Mouse (Mus musculus): Measurements from ENCODE around the gene Crlf1. TPM values are rescaled to one million over a fixed set of nuclear protein-coding genes. Genes with fewer than 3 reads are reported as not detected.

The Crlf1 gene
- polyA plus RNA-seq, 1 experiment from 2014 or later = 2.8 TPM

- WGBS = 82% methylated on average over 9 of the region's 9 CpGs
- ATAC-seq (ENCODE audit: low FRiP score) = no peak
- H3K4me2 ChIP-seq = no peak overlapping the region
These were observed 32.4 kb upstream of the Crlf1 start for GRCm38 (mm10) chr8:70460606-70461005.

DNA sequence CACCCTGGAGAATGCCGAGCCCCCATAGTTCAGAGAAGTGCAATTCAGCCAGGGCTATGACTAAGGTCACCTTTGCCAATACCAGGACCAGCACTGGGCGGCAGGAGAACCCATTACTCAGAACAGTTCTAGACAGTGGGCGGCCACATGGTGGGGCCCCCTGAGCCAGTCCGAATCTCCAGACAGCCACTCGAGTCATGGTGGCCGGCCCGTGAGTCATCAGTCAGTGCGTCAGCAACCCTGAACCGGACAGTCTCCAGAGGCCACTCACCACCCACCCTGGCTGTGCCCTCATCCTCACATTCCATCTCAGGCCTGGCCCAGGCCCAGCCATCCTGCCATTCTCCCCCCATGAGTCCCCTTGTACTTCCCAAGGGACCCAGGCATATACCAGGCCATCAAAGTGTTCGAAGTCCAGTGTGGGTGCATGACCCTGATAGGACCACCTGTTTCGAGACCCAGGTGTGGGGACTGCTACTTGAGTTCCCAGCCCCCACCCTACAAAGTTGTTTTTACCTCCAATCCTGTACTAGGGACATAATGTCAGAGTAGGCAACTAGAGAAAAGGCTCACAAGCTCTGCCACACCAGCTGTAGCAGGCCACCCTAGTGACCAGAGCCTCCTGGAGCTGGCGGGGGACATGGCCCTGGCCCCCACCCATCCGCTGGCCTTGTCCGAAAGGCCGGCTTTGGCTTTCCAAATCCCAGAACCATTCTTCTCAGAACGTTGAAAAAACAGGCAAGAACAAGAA is 31.0 kb upstream of the Crlf1 start:
- no peaks in the 10 kb centered on the region for H3K9me3 ChIP-seq
- 0 out of 2 replicates have a peak, but pooled peaks have one; percentile 11 for ATAC-seq (ENCODE audit: low FRiP score)
- no peak overlapping the region for H3K4me3 ChIP-seq (replicated peaks)
- 91% methylated on average over 16 of the region's 16 CpGs for WGBS
- H3K9ac ChIP-seq = no peak overlapping the region
- 0 out of 2 replicates have a peak, but pooled peaks cover 5% of the 10 kb centered on the region for H3K4me1 ChIP-seq
- no peak overlapping the region for H3K4me2 ChIP-seq
- no peaks in the 10 kb centered on the region; the same call in 1 of the 2 replicates for H3K36me3 ChIP-seq (replicated peaks)
- H3K27me3 ChIP-seq = no peaks in the 10 kb centered on the region
- no peak overlapping the region for H3K27ac ChIP-seq

More at GRCm38 (mm10) chr8:70460606-70461005, 32.4 kb upstream of the Crlf1 start:
- Histone ChIP-seq H3K4me3 (replicated peaks) (no peak overlapping the region), H3K36me3 (replicated peaks) (no peaks in the 10 kb centered on the region; the same call in 1 of the 2 replicates), H3K9me3 (no peaks in the 10 kb centered on the region), H3K27ac (no peak overlapping the region), H3K9ac (no peak overlapping the region), H3K4me1 (0 out of 2 replicates have a peak, but pooled peaks cover 5% of the 10 kb centered on the region), H3K27me3 (no peaks in the 10 kb centered on the region)

GRCm38 (mm10) chr8:70462516-70462813 is 30.5 kb upstream of the Crlf1 start:
- Histone ChIP-seq H3K36me3 (replicated peaks) (no peaks in the 10 kb centered on the region; the same call in 1 of the 2 replicates), H3K27ac (no peak overlapping the region), H3K4me1 (0 out of 2 replicates have a peak, but pooled peaks cover 5% of the 10 kb centered on the region), H3K27me3 (no peaks in the 10 kb centered on the region), H3K4me2 (no peak overlapping the region), H3K4me3 (replicated peaks) (no peak overlapping the region), H3K9ac (no peak overlapping the region), H3K9me3 (no peaks in the 10 kb centered on the region)
- 97% methylated on average over 8 of the region's 8 CpGs for WGBS
- ATAC-seq (ENCODE audit: low FRiP score) = no peak

DNA sequence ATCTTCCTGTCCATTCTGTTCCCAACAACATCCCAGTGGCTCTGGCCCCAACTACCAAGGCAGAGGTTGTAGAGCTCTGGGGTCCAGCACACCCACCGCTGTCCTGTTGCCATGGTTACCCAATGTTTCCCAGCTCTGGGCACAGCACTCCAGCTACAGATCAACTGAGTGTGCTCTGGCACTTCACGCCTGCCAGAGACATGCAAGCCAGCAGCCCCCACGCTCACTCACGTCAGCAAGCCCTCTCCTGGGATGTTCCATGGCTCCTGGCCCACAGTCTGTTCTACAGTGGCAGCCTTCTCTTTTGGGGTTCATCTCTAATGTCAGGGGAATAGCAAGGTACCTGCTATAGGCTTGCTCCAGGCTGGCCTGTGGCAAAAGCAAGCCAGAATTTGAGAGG is 29.7 kb upstream of the Crlf1 start:
- H3K9ac ChIP-seq = no peak overlapping the region
- 80% methylated on average over 4 of the region's 4 CpGs for WGBS
- H3K4me3 ChIP-seq (replicated peaks) = no peak overlapping the region
- H3K9me3 ChIP-seq = no peaks in the 10 kb centered on the region
- H3K4me1 ChIP-seq = 0 out of 2 replicates have a peak, but pooled peaks cover 5% of the 10 kb centered on the region
- H3K27ac ChIP-seq = no peak overlapping the region
- no peak for ATAC-seq (ENCODE audit: low FRiP score)
- H3K4me2 ChIP-seq = no peak overlapping the region
- no peaks in the 10 kb centered on the region; the same call in 1 of the 2 replicates for H3K36me3 ChIP-seq (replicated peaks)
- no peaks in the 10 kb centered on the region for H3K27me3 ChIP-seq

DNA sequence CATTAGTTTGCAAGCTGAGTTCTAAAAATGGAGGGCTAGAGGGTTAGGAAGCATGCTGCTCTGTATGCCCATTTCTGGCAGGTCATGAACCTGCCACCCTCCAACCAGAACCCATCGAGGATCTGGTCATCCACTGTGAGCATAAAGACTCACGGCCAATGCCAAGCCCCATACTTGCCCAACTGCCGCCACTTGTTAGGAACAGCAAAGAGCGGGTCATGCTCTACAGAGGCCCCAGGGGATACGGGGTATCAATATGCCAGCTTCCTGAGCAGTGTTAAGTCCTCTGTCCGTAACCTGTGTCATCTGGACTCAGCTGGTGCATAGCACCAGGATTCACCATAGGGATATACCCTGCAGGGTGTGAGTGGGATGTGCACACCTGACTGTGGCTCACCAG is 28.8 kb upstream of the Crlf1 start:
- ATAC-seq (ENCODE audit: low FRiP score) = no peak
- no peak overlapping the region for H3K9ac ChIP-seq
- WGBS = 91% methylated on average over 6 of the region's 6 CpGs
- H3K4me1 ChIP-seq = 0 out of 2 replicates have a peak, but pooled peaks cover 5% of the 10 kb centered on the region
- H3K4me3 ChIP-seq (replicated peaks) = no peak overlapping the region
- H3K27ac ChIP-seq = no peak overlapping the region
- no peaks in the 10 kb centered on the region for H3K9me3 ChIP-seq
- H3K36me3 ChIP-seq (replicated peaks) = no peaks in the 10 kb centered on the region; the same call in 1 of the 2 replicates
- no peaks in the 10 kb centered on the region for H3K27me3 ChIP-seq
- H3K4me2 ChIP-seq = no peak overlapping the region

GRCm38 (mm10) chr8:70465701-70466100 is 27.3 kb upstream of the Crlf1 start:
- Histone ChIP-seq H3K36me3 (replicated peaks) (no peaks in the 10 kb centered on the region; the same call in 1 of the 2 replicates), H3K4me1 (peaks cover 11% of the 10 kb centered on the region; the same call in 1 of the 2 replicates), H3K27ac (no peak overlapping the region), H3K4me3 (replicated peaks) (no peak overlapping the region), H3K4me2 (no peak overlapping the region), H3K9ac (no peak overlapping the region), H3K27me3 (no peaks in the 10 kb centered on the region), H3K9me3 (no peaks in the 10 kb centered on the region)
- ATAC-seq (ENCODE audit: low FRiP score) = no peak
- WGBS = 99% methylated on average over 4 of the region's 4 CpGs

- Histone ChIP-seq H3K4me3 (replicated peaks) (no peak overlapping the region), H3K27me3 (no peaks in the 10 kb centered on the region), H3K9me3 (no peaks in the 10 kb centered on the region), H3K4me2 (no peak overlapping the region), H3K27ac (no peak overlapping the region), H3K4me1 (peaks cover 11% of the 10 kb centered on the region; the same call in 1 of the 2 replicates), H3K36me3 (replicated peaks) (no peaks in the 10 kb centered on the region; the same call in 1 of the 2 replicates), H3K9ac (no peak overlapping the region)
- ATAC-seq (ENCODE audit: low FRiP score) = no peak
- WGBS = 87% methylated on average over 4 of the region's 4 CpGs
These were observed 26.7 kb upstream of the Crlf1 start for GRCm38 (mm10) chr8:70466305-70466704.

- Histone ChIP-seq H3K4me3 (replicated peaks) (no peak overlapping the region), H3K4me2 (no peak overlapping the region), H3K27ac (no peak overlapping the region), H3K9me3 (no peaks in the 10 kb centered on the region), H3K9ac (no peak overlapping the region), H3K36me3 (replicated peaks) (no peaks in the 10 kb centered on the region; the same call in 1 of the 2 replicates), H3K4me1 (peaks cover 11% of the 10 kb centered on the region; the same call in 1 of the 2 replicates), H3K27me3 (no peaks in the 10 kb centered on the region)
- 81% methylated on average over 11 of the region's 11 CpGs for WGBS
- ATAC-seq (ENCODE audit: low FRiP score) = no peak
These were observed 26.2 kb upstream of the Crlf1 start for GRCm38 (mm10) chr8:70466771-70467170.

GRCm38 (mm10) chr8:70467229-70467725 is 25.7 kb upstream of the Crlf1 start:
- Histone ChIP-seq H3K4me3 (replicated peaks) (no peak overlapping the region), H3K27ac (no peak overlapping the region), H3K9ac (no peak overlapping the region), H3K4me2 (no peak overlapping the region), H3K9me3 (no peaks in the 10 kb centered on the region), H3K4me1 (peaks cover 11% of the 10 kb centered on the region; the same call in 1 of the 2 replicates), H3K36me3 (replicated peaks) (no peaks in the 10 kb centered on the region; the same call in 1 of the 2 replicates), H3K27me3 (no peaks in the 10 kb centered on the region)
- no peak for ATAC-seq (ENCODE audit: low FRiP score)
- WGBS = 85% methylated on average over 5 of the region's 5 CpGs

DNA sequence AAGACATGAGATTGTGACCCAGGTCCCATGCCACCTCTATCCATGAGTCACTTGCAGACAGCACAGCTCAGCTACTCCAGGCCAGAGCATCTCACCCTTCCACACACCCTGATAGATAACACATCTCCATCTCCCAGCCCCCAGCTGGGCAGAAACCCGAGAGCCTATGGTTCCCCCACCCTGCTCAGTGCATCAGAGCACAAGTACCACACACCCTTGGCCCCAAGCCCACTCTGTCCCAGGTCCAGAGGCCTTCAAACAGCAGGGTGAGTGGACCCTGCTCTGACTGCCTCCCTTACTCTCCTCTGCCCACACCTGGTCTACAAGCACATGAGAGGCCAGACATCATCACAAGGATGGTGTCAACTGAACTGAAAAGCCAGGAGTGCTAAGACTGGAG is 25.1 kb upstream of the Crlf1 start:
- Histone ChIP-seq H3K27me3 (no peaks in the 10 kb centered on the region), H3K4me1 (peaks cover 11% of the 10 kb centered on the region; the same call in 1 of the 2 replicates), H3K9ac (no peak overlapping the region), H3K36me3 (replicated peaks) (no peaks in the 10 kb centered on the region; the same call in 1 of the 2 replicates), H3K9me3 (no peaks in the 10 kb centered on the region), H3K4me2 (no peak overlapping the region), H3K27ac (no peak overlapping the region), H3K4me3 (replicated peaks) (no peak overlapping the region)
- WGBS = 70% methylated on average over 1 of the region's 1 CpGs
- ATAC-seq (ENCODE audit: low FRiP score) = no peak

- no peaks in the 10 kb centered on the region for H3K9me3 ChIP-seq
- H3K27ac ChIP-seq = no peak overlapping the region
- no peaks in the 10 kb centered on the region; the same call in 1 of the 2 replicates for H3K36me3 ChIP-seq (replicated peaks)
- H3K27me3 ChIP-seq = no peaks in the 10 kb centered on the region
- no peak overlapping the region for H3K4me2 ChIP-seq
- peaks cover 7% of the 10 kb centered on the region; the same call in 1 of the 2 replicates for H3K4me1 ChIP-seq
- H3K9ac ChIP-seq = no peak overlapping the region
- ATAC-seq (ENCODE audit: low FRiP score) = no peak
- no peak overlapping the region for H3K4me3 ChIP-seq (replicated peaks)
- WGBS = 92% methylated on average over 4 of the region's 4 CpGs
These were observed 24.2 kb upstream of the Crlf1 start for GRCm38 (mm10) chr8:70468733-70469132.

DNA sequence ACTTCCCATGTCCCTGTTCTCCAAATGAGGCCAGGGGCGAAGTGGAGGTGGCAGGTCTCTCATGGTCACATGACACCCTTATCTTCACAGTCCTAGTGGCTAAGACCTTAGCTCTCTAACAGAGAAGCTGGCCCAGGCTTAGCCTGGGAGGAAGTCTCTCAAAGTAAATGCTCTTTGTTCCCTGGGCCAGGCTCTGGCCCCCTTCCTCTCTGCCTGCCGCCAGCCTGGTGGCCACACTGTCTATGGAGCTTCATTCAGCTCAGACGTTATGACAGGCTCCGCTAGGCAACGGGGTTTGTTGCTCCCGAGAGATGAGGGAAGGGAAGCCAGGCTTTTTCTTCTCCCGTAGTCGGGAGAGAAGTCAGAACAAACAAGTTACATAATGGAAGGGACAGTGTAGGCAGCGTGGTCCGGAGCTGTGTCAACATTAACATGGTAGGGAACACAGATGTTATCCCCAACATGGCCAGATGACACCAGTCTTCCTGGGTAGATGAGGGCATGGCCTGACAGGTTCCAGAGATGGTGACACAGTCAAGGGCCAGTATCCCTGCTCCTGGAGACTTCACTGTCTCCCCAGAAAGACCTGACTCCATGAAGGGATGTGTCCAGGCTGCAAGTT is 23.6 kb upstream of the Crlf1 start:
- H3K36me3 ChIP-seq (replicated peaks) = no peaks in the 10 kb centered on the region
- H3K4me2 ChIP-seq = no peak overlapping the region
- no peak overlapping the region for H3K27ac ChIP-seq
- H3K9ac ChIP-seq = no peak overlapping the region
- H3K4me3 ChIP-seq (replicated peaks) = no peak overlapping the region
- no peaks in the 10 kb centered on the region for H3K27me3 ChIP-seq
- no peak for ATAC-seq (ENCODE audit: low FRiP score)
- no peaks in the 10 kb centered on the region for H3K9me3 ChIP-seq
- 60% methylated on average over 10 of the region's 10 CpGs for WGBS
- H3K4me1 ChIP-seq = peaks cover 6% of the 10 kb centered on the region; the same call in 1 of the 2 replicates
